Mouse (Mus musculus): Measurements from ENCODE around the gene Hbb-bs. TPM values are rescaled to one million over a fixed set of nuclear protein-coding genes. Genes with fewer than 3 reads are reported as not detected.
A peak's percentile ranks its signal among the peaks of the same experiment; 100 is the strongest.
"Not testable (repeated sequence)": the region's sequence is repeated elsewhere in the genome, so short reads cannot be mapped to it uniquely, and the experiment has no call there.

The Hbb-bs gene
- polyA plus RNA-seq, 1 experiment from 2014 or later: 7,496 TPM

DNA sequence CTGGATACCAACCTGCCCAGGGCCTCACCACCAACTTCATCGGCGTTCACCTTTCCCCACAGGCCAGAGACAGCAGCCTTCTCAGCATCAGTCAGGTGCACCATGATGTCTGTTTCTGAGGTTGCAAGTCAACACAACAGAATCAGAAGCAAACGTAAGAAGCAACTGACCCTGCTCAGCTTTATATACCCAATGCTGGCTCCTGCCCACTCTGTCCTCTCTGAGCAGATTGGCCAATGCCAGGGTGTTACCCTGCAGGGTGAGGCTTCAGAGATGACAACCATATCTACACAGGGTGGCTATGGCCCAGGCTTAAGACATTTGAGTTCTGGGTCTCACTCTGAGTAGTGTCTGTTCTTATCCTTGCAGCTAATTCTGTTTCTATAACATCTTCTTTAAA lies 14.1 kb downstream of the Hbb-bs start, which contains the start of gene Hbb-bt:
Gene Hbb-bt, minus strand, starts transcription at position 231 of the 400 bp plus-strand sequence.
- peak; percentile 86 for ATAC-seq
- 94% methylated on average over 3 of the region's 3 CpGs for WGBS

DNA sequence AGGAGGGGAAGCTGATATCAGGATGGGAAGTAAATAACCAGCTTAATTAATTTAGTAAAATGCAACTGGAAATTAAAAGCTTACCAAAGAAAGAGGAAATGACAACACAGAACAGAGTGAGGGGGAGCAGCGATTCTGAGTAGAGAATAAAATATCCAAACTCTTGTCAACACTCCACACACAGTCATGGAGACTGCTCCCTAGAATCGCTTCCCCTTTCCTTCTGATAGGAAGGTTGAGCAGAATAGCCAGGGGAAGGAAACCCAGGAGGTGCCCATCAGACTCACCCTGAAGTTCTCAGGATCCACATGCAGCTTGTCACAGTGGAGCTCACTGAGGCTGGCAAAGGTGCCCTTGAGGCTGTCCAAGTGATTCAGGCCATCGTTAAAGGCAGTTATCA lies 14.7 kb downstream of the Hbb-bs start:
- H3K4me1 ChIP-seq (ENCODE audit: control insufficient read depth, insufficient read depth, low read length); H3K27ac ChIP-seq (ENCODE audit: low read length); H3K9ac ChIP-seq (ENCODE audit: low read depth, low read length); H3K4me3 ChIP-seq (ENCODE audit: low read length); H3K27me3 ChIP-seq (replicated peaks; ENCODE audit: control insufficient read depth, insufficient read depth, low read length); ATAC-seq; H3K36me3 ChIP-seq (ENCODE audit: control insufficient read depth, insufficient read depth, low read length); H3K9me3 ChIP-seq (ENCODE audit: control insufficient read depth, low read length); H3K4me2 ChIP-seq (ENCODE audit: low read depth, low read length): not testable (repeated sequence)
- no CpG with 5 or more reads among the region's 3 CpGs for WGBS

More for the DNA sequence above, 14.1 kb downstream of the Hbb-bs start, which contains the start of gene Hbb-bt:
- Histone ChIP-seq H3K27ac (ENCODE audit: low read length) (no peak within 1 kb of the TSS), H3K27me3 (replicated peaks; ENCODE audit: control insufficient read depth, insufficient read depth, low read length) (no peaks in the 10 kb centered on the region), H3K9ac (ENCODE audit: low read depth, low read length) (no peak within 1 kb of the TSS), H3K4me2 (ENCODE audit: low read depth, low read length) (no peak within 1 kb of the TSS), H3K4me3 (ENCODE audit: low read length) (no peak within 1 kb of the TSS), H3K4me1 (ENCODE audit: control insufficient read depth, insufficient read depth, low read length) (no peaks in the 10 kb centered on the region), H3K9me3 (ENCODE audit: control insufficient read depth, low read length) (no peaks in the 10 kb centered on the region), H3K36me3 (ENCODE audit: control insufficient read depth, insufficient read depth, low read length) (no peaks in the 10 kb centered on the region)

DNA sequence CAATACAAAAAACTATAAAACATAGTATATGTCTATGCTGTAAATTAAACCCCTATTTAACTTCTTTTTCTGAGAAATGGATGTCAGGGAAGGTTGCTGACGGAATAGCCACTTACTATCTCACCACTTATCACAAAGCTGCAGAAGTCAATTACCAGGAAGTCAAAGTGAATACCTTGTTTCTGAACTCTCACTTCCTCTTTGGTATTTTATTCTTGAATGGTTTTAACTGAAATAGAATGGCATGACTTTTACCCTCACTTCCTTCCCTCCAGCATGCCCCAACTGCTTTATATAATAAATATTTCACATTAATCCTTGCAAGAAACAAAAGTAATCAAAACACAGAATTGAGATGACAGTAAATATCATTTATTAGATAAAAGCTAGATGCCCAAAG lies 15.7 kb downstream of the Hbb-bs start:
- no peak overlapping the region for H3K9ac ChIP-seq (ENCODE audit: low read depth, low read length)
- H3K27me3 ChIP-seq (replicated peaks; ENCODE audit: control insufficient read depth, insufficient read depth, low read length): no peaks in the 10 kb centered on the region
- no peak overlapping the region for H3K4me2 ChIP-seq (ENCODE audit: low read depth, low read length)
- no peaks in the 10 kb centered on the region for H3K36me3 ChIP-seq (ENCODE audit: control insufficient read depth, insufficient read depth, low read length)
- no peak overlapping the region for H3K4me3 ChIP-seq (ENCODE audit: low read length)
- no peak for ATAC-seq
- WGBS: 59% methylated on average over 1 of the region's 1 CpGs
- no peaks in the 10 kb centered on the region for H3K4me1 ChIP-seq (ENCODE audit: control insufficient read depth, insufficient read depth, low read length)
- no peaks in the 10 kb centered on the region for H3K9me3 ChIP-seq (ENCODE audit: control insufficient read depth, low read length)
- no peak overlapping the region for H3K27ac ChIP-seq (ENCODE audit: low read length)

- H3K9me3 ChIP-seq (ENCODE audit: control insufficient read depth, low read length): no peaks in the 10 kb centered on the region
- H3K4me3 ChIP-seq (ENCODE audit: low read length): no peak overlapping the region
- no peak overlapping the region for H3K27ac ChIP-seq (ENCODE audit: low read length)
- peak; percentile 56 for ATAC-seq
- H3K27me3 ChIP-seq (replicated peaks; ENCODE audit: control insufficient read depth, insufficient read depth, low read length): no peaks in the 10 kb centered on the region
- WGBS: 88% methylated on average over 1 of the region's 1 CpGs
- H3K36me3 ChIP-seq (ENCODE audit: control insufficient read depth, insufficient read depth, low read length): no peaks in the 10 kb centered on the region
- H3K9ac ChIP-seq (ENCODE audit: low read depth, low read length): no peak overlapping the region
- no peak overlapping the region for H3K4me2 ChIP-seq (ENCODE audit: low read depth, low read length)
- no peaks in the 10 kb centered on the region for H3K4me1 ChIP-seq (ENCODE audit: control insufficient read depth, insufficient read depth, low read length)
These were observed 16.6 kb downstream of the Hbb-bs start for GRCm38 (mm10) chr7:103811223-103811845.

DNA sequence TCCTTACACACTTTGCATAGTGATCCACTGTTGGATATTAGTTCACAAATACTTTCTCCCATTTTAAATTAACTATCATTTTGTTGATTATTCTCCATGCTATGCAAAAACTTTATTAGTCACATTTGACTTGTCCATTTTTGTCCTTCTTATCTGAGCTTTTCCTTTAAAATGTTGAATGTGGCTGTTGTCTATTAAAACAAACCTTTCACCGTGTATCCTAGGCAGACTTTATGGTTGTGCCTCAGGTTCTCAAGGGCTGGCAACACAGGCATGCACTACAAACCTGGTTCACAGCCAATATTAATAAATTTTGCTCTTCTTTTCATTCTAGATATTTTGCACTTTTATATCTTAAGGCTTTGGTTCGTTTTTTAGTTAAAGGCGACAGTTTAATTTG lies 17.1 kb downstream of the Hbb-bs start:
- 68% methylated on average over 3 of the region's 3 CpGs for WGBS
- H3K27ac ChIP-seq (ENCODE audit: low read length): no peak overlapping the region
- no peaks in the 10 kb centered on the region for H3K36me3 ChIP-seq (ENCODE audit: control insufficient read depth, insufficient read depth, low read length)
- H3K4me1 ChIP-seq (ENCODE audit: control insufficient read depth, insufficient read depth, low read length): no peaks in the 10 kb centered on the region
- 0 out of 2 replicates have a peak, but pooled peaks have one; percentile 42 for ATAC-seq
- no peak overlapping the region for H3K9ac ChIP-seq (ENCODE audit: low read depth, low read length)
- H3K9me3 ChIP-seq (ENCODE audit: control insufficient read depth, low read length): no peaks in the 10 kb centered on the region
- no peak overlapping the region for H3K4me3 ChIP-seq (ENCODE audit: low read length)
- no peaks in the 10 kb centered on the region for H3K27me3 ChIP-seq (replicated peaks; ENCODE audit: control insufficient read depth, insufficient read depth, low read length)
- no peak overlapping the region for H3K4me2 ChIP-seq (ENCODE audit: low read depth, low read length)

DNA sequence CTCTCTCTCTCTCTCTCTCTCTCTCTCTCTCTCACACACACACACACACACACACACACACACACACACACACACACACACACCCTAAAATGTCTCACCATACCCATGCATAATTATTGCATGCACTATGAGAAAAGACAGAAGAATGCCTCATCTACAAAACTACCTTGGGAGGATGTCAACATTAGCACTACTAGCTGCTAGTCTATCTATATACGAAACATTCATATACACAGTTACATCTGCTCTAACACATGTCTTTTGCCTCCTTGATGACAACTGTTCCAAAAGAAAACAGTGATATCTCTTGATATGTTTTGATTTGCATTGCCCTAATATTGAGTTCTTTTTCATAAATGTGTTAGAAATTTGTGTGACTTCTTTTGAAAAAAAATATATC lies 17.6 kb downstream of the Hbb-bs start:
- Histone ChIP-seq H3K36me3 (ENCODE audit: control insufficient read depth, insufficient read depth, low read length) (no peaks in the 10 kb centered on the region), H3K4me1 (ENCODE audit: control insufficient read depth, insufficient read depth, low read length) (no peaks in the 10 kb centered on the region), H3K9me3 (ENCODE audit: control insufficient read depth, low read length) (no peaks in the 10 kb centered on the region), H3K4me3 (ENCODE audit: low read length) (no peak overlapping the region), H3K27ac (ENCODE audit: low read length) (no peak overlapping the region), H3K4me2 (ENCODE audit: low read depth, low read length) (no peak overlapping the region), H3K9ac (ENCODE audit: low read depth, low read length) (no peak overlapping the region), H3K27me3 (replicated peaks; ENCODE audit: control insufficient read depth, insufficient read depth, low read length) (no peaks in the 10 kb centered on the region)
- ATAC-seq: no peak
- WGBS: 80% methylated on average over 1 of the region's 1 CpGs

DNA sequence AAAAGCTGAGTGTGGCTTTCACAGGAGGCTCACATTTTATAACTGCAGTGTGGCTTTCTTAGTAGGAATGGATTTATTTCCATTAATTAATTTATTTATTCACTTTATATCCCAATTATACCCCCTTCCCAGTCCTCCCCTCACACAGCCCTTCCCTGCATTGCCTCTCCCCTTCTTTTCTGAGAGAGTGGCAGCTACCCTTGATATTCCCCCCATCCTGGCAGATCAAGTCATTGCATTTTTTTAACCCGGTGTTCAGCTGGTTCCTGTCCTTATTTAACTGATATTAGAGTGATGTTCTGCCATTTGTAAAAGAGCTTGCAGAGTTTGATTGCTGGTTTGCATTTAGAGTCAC lies 18.1 kb downstream of the Hbb-bs start:
- no peak overlapping the region for H3K9ac ChIP-seq (ENCODE audit: low read depth, low read length)
- no peaks in the 10 kb centered on the region for H3K27me3 ChIP-seq (replicated peaks; ENCODE audit: control insufficient read depth, insufficient read depth, low read length)
- H3K4me1 ChIP-seq (ENCODE audit: control insufficient read depth, insufficient read depth, low read length): no peaks in the 10 kb centered on the region
- H3K4me2 ChIP-seq (ENCODE audit: low read depth, low read length): no peak overlapping the region
- no peaks in the 10 kb centered on the region for H3K9me3 ChIP-seq (ENCODE audit: control insufficient read depth, low read length)
- WGBS: 57% methylated on average over 1 of the region's 1 CpGs
- no peak overlapping the region for H3K4me3 ChIP-seq (ENCODE audit: low read length)
- no peaks in the 10 kb centered on the region for H3K36me3 ChIP-seq (ENCODE audit: control insufficient read depth, insufficient read depth, low read length)
- no peak overlapping the region for H3K27ac ChIP-seq (ENCODE audit: low read length)
- ATAC-seq: no peak

DNA sequence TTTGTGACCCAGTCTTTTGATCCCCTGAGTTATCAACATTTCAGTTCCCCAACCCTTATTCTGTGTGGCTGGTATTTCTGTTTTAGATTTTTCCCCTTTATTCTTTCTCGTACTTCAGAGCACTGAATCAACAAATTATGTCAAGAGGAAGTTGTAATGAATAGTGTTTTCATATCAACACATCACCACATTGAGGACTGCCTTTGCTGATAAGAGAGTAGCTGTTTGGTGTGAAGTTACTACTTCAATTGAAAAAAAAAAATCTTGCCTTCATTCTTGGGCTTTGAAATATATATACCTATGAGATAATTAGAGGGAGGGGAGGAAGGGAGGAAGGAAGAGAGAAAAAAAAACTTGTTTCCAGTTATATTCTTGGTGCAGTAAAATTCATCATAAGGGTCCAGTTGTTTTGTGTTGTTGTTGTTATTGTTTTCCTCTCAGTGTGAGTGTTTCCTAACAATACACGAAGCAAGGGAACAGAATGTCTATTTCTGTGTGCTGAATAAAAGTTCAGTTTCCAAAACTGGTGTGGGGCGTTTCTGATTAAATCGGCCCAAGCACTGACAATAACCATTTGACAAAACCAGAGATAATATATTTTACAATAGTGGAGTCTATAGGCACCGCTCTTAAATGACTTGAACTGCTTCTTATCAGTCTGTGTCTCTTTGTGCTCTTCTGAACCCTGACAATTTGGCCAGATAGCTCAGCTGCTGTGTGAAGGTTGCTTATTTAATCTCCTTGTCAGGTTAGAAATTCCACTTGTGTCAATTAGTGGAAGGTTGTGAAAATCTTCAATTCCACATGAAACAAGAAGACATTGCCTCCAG lies 18.7 kb downstream of the Hbb-bs start:
- H3K36me3 ChIP-seq (ENCODE audit: control insufficient read depth, insufficient read depth, low read length): no peaks in the 10 kb centered on the region
- H3K27ac ChIP-seq (ENCODE audit: low read length): no peak overlapping the region
- no peak for ATAC-seq
- H3K9me3 ChIP-seq (ENCODE audit: control insufficient read depth, low read length): no peaks in the 10 kb centered on the region
- H3K27me3 ChIP-seq (replicated peaks; ENCODE audit: control insufficient read depth, insufficient read depth, low read length): no peaks in the 10 kb centered on the region
- H3K9ac ChIP-seq (ENCODE audit: low read depth, low read length): no peak overlapping the region
- no peak overlapping the region for H3K4me2 ChIP-seq (ENCODE audit: low read depth, low read length)
- 46% methylated on average over 5 of the region's 5 CpGs for WGBS
- no peak overlapping the region for H3K4me3 ChIP-seq (ENCODE audit: low read length)
- H3K4me1 ChIP-seq (ENCODE audit: control insufficient read depth, insufficient read depth, low read length): no peaks in the 10 kb centered on the region

- not testable (repeated sequence) for ATAC-seq; H3K27ac ChIP-seq (ENCODE audit: low read length); H3K4me3 ChIP-seq (ENCODE audit: low read length); H3K4me2 ChIP-seq (ENCODE audit: low read depth, low read length); H3K27me3 ChIP-seq (replicated peaks; ENCODE audit: control insufficient read depth, insufficient read depth, low read length); H3K4me1 ChIP-seq (ENCODE audit: control insufficient read depth, insufficient read depth, low read length); H3K36me3 ChIP-seq (ENCODE audit: control insufficient read depth, insufficient read depth, low read length); H3K9ac ChIP-seq (ENCODE audit: low read depth, low read length); H3K9me3 ChIP-seq (ENCODE audit: control insufficient read depth, low read length)
- WGBS: 77% methylated on average over 2 of the region's 2 CpGs
These were observed 19.8 kb downstream of the Hbb-bs start for GRCm38 (mm10) chr7:103808120-103808519.
